Mouse (Mus musculus): Measurements from ENCODE around the gene Tex26. TPM values are rescaled to one million over a fixed set of nuclear protein-coding genes. Genes with fewer than 3 reads are reported as not detected.

The Tex26 gene
- total and polyA plus RNA-seq, 3 experiments = 0.31 TPM; not detected in 2

DNA sequence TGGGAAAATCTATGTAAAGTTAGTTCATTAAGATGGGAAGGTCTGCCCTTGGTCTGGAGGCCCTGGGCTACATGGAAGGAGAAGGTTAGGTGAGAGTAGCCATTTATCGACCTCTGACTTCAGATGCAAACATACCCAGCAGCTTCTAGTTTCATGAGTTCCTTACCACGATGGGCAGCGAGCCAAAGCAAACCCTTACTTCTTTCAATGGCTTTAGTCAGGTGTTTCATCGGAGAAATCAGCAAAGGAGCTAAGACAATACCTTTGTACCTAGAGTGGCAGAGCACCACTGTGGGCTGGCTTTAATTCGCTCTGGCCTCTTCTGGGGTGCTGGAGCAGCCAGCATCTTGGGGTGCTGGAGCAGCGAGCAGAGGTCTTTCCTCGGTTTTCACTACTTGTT, 5.8 kb upstream of the Tex26 start:
- no peak for DNase-seq

DNA sequence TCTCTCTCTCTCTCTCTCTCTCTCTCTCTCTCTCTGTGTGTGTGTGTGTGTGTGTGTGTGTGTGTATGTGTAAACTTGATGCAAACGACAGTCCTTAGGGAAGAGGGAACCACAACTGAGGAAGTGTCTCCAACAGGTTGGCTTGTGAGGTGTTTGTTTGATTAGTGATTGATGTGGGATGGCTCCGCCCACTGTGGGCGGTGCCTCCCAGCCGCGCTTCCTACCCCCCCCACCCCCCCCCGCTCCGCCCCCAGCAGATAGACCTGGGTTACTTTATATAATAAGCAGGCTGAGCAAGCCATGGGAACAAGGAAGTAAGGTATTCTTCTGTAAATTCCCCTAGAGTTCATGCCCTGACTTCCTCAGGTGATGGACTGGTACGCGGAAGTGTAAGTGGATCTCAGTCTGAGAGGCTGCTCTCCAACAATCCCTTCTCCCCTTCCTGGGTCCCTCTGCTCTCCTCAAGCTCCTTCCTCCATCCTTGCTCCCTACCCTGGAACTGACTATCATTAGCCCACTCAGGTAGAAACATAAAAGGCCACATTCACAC, 5.2 kb upstream of the Tex26 start:
- DNase-seq = no peak

DNA sequence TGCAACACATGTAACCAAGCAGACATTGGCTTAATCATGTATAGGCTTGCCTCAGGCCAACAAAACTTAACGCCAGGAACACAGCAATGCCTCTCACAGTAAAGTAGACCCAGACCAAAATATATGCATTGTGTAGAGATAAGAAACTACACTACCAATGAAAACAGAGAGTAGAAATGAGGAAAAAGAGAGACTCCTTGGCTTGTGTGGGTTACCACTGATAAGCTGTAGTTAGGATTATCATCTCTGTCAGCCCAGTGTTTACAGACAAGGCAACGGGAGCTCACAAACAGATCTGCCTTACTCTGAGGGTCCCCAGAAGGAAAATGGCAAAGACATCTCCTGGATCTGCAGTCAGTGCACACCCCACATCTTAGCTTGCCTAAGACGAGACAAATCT, 2.9 kb upstream of the Tex26 start:
- no peak for DNase-seq

- DNase-seq = no peak
These were observed 2.3 kb upstream of the Tex26 start for GRCm38 (mm10) chr5:149437150-149437549.

- DNase-seq = peak; percentile 47
These were observed 717 bp downstream of the Tex26 start for GRCm38 (mm10) chr5:149440180-149440573.

- no peak for DNase-seq
These were observed 2.3 kb downstream of the Tex26 start for GRCm38 (mm10) chr5:149441646-149442276.

DNA sequence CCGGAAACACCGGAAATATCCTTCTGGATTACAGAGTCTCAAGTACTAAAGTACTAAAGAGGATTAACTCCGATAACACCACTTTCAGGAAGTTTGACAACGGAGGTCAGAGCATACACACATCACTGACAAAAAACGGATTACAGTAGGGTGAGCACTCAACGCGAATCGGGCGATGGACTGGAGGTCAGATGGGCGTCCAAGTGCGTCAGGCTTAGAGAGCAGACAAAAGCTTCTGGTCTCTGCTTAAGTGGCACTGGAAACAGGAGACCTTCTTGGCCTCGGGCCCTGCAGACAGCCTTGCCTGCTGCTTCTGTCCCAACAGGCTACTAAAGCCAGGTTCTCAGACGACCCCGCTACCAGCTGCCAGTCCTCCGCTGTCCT, 2.8 kb downstream of the Tex26 start:
- DNase-seq = no peak

DNA sequence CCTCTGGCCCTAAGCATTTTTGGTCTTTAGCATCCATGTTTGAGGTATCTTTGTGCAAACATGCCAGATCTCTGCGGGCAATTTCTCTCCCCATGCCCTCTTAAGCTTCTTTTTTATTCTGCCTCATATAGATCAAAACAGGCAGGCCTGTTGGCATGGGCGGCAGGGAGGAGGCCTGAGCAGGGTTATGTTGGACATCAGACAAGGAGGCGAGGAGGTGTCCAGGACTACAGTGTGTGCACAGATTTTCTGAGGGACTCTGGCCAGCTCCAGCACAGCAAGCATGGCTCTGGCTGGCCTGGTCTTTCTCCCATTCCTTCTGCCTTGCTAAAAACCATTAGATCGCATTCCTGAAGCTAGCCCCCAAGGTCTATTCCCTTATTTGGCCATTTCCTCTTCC, 5.0 kb downstream of the Tex26 start:
- DNase-seq = no peak

DNA sequence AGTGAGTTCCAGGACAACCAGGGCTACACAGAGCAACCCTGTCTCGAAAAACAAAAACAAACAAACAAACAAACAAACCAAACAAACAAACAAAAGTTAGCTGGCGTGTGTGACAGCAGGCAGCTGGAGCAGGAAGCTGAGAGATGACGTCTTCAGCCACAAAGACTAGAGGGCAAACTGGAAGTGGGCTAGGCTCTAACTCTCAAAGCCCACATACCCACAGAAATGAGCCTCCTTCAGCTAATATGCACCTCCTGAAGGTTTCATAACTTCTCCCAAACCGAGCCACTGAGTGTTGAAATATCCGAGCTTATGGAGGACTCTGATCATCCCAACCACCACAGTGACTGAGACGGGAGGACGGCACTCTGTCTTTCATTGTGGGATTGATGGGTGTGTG, 7.0 kb downstream of the Tex26 start:
- no peak for DNase-seq

DNA sequence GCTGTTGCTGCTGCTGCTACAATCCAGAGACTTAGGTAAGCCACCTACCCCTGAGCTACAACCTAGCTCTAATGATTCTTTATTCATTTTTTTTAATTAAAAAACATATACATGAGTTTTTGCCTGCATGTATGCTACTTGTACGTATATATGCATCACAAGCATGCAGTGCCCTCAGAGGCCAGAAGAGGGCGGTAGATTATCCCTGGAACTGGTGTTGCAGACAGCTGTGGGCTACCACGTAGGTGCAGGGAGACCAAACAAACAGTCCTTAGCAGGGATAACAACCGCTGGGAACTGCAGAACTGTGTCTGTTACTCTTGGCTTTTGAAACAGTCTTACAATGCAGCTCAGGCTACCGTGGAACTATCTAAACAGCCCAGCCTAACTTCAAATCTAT, 8.3 kb downstream of the Tex26 start:
- DNase-seq = no peak

GRCm38 (mm10) chr5:149449406-149449805, 9.9 kb downstream of the Tex26 start:
- no peak for DNase-seq

DNA sequence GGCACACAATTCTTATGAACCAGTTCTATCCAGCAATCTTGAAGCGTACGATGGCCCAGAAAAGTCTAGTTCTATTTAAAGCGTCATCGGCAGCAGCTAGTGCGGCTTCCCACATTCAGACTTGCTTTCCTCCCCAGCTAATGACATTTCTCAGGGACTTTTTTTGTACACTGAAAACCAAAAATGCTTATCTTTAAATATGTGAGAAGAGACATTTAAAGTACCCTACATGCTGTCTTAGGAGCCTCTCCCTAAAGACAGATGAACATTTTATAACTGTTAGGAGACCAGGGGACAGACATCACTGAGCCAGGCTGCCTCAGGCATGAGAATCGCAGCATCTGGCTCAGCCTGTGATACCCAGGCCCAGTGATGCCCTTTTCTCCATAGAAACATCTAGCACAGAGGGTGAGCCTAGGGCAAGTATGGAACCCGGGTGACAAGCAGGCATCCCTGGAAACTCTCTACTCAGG, 11.8 kb downstream of the Tex26 start:
- DNase-seq = no peak

DNA sequence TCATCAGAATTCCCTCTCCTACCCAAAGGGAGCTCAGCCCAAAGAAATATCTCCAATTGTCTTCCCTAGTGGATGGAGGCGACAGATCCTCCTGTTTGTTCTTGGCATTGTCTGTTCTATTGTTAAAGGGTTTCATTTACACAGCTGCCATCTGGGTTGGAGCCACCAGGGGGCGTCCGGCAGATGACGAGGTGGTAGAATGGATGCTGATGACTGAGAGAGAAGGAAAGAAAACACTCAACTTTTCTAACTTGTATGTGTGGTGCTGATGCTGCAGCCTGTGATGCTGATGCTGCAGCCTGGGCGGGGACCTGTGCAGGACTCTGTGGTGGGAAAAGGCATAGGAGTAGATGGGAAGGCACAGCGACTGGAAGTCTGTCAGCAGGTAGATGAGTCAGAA, 14.8 kb downstream of the Tex26 start:
- DNase-seq = peak; percentile 69

DNA sequence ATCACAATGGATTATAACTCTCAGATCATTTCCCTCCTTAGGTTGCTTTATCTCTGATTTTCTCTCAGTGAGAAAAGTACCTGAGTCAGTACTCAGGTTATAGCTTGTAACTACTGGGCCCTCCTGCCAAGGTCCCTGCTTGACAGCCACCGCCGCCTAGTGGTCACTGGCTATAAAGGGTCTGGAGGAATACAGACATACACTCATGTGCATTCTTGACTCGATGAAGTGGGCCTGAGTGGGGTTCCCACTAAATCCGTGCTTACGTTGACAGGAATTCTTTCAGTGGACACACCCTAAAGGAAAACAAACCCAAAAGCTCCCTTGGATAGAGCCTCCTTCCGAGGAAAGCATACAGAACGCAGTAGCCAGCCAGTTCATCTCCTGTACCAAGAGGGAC, 17.1 kb downstream of the Tex26 start:
- DNase-seq = no peak

GRCm38 (mm10) chr5:149462071-149462470, 22.6 kb downstream of the Tex26 start:
- DNase-seq = no peak

GRCm38 (mm10) chr5:149465305-149465704, 25.8 kb downstream of the Tex26 start:
- no peak for DNase-seq

DNA sequence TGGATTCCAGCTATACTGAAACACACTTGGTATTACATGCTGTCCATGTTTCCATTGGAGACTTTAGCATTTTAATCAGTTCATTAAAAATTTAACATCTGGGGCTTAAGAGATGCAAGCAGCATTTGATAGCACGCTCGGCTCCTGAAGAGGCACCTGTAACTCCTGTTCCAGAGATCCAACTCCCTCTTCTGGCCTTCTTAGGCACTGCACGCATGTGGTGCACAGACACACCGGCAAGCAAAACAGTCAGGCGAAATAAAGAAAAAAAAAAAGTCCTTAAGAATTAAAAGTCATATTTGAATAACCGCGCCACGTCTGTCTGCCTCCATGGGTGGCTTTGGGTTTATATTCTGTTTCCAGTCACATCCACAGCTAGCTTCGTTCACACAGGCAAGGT, 34.7 kb downstream of the Tex26 start:
- no peak for DNase-seq

DNA sequence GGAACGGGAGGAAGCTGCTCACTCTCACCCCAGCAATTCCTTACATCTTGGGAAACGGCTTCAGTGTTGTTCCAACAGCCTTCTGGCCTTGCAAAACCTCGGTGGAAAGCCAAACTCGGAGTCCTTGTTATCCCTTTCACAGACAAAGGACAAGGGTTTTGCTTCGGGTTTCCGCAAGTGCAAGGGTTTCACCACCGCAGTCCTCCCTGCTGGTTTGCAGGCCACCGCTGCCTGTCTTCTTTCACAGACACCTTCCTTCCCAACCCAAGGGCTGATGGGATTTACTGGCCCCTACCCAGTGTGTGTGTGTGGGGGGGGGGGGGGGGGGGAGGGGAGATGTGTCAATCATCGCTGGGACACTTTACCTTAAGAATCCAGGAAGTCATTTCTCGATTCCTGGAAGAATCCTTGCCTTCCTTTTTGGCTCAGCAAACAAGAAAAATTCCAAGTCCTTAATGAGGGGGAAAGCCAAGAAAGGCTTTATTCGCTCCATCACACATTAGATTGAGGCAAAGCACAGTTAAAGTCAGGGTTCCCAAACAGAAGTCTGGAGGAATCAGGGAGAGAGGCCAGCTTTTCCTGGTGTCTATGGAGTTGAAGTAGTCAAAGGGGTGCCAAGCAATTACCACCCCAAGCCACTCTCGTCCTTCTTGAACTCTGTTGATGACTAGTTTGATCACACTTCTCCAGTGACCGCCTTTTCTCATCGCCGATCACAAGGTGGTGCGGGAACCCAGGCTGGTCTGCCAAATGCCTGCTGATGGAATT, 35.4 kb downstream of the Tex26 start:
- DNase-seq = no peak

GRCm38 (mm10) chr5:149481920-149482319, 42.5 kb downstream of the Tex26 start:
- DNase-seq = no peak

- DNase-seq = peak; percentile 11
These were observed 44.0 kb downstream of the Tex26 start for GRCm38 (mm10) chr5:149483321-149484052.

DNA sequence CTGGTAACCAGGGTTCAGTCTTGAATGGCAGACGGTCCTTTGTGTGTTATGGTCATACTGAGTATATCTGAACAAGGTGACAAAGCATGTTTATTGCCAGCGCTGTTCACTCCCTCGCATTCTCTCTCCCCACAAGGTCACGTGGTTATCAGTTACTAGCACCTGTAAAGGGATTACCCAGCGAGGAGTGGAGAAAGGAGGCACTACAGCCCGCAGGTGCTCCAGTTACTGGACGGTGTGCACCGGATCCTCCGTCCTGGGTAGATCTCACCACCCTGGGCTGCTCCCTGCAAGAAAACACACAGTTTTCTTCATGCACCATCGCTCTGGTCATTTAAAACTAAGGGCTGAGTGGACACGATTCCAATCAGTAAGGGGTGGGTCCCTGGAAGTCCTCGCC, 44.8 kb downstream of the Tex26 start:
- no peak for DNase-seq

- DNase-seq = no peak
These were observed 46.0 kb downstream of the Tex26 start for GRCm38 (mm10) chr5:149485447-149485846.

All from adrenal gland, adult 2 months (tissue).